Mouse (Mus musculus): Measurements from ENCODE around the gene Runx1. TPM values are rescaled to one million over a fixed set of nuclear protein-coding genes. Genes with fewer than 3 reads are reported as not detected.
A peak's percentile ranks its signal among the peaks of the same experiment; 100 is the strongest.

Gene Runx1
- total and polyA plus RNA-seq, 3 experiments, result 3.6 to 4.9 (median 4.2) TPM

- DNase-seq, result no peak
These were observed 216.3 kb downstream of the Runx1 start for GRCm38 (mm10) chr16:92609717-92610077.

GRCm38 (mm10) chr16:92609006-92609716 is 216.8 kb downstream of the Runx1 start:
- peak; percentile 21 for DNase-seq

- no peak for DNase-seq
These were observed 217.6 kb downstream of the Runx1 start for GRCm38 (mm10) chr16:92608180-92608960.

GRCm38 (mm10) chr16:92606491-92606965 is 219.4 kb downstream of the Runx1 start:
- no peak for DNase-seq

GRCm38 (mm10) chr16:92605606-92606490 is 220.1 kb downstream of the Runx1 start:
- DNase-seq, result no peak

GRCm38 (mm10) chr16:92602504-92602903 is 223.4 kb downstream of the Runx1 start:
- DNase-seq, result no peak

- no peak for DNase-seq
These were observed 224.6 kb downstream of the Runx1 start for GRCm38 (mm10) chr16:92601270-92601826.

GRCm38 (mm10) chr16:92599451-92599850 is 226.5 kb downstream of the Runx1 start:
- no peak for DNase-seq

GRCm38 (mm10) chr16:92597655-92598054 is 228.3 kb downstream of the Runx1 start:
- no peak for DNase-seq

GRCm38 (mm10) chr16:92592207-92592606 is 233.7 kb downstream of the Runx1 start:
- DNase-seq, result no peak

GRCm38 (mm10) chr16:92591783-92592182 is 234.2 kb downstream of the Runx1 start:
- no peak for DNase-seq

- DNase-seq, result no peak
These were observed 238.1 kb downstream of the Runx1 start for GRCm38 (mm10) chr16:92587836-92588235.

GRCm38 (mm10) chr16:92581767-92582166 is 244.2 kb downstream of the Runx1 start:
- DNase-seq, result no peak

- no peak for DNase-seq
These were observed 245.0 kb downstream of the Runx1 start for GRCm38 (mm10) chr16:92580981-92581380.

- DNase-seq, result peak; percentile 24
These were observed 246.9 kb downstream of the Runx1 start for GRCm38 (mm10) chr16:92578915-92579653.

- no peak for DNase-seq
These were observed 248.6 kb downstream of the Runx1 start for GRCm38 (mm10) chr16:92577381-92577780.

- DNase-seq, result no peak
These were observed 250.2 kb downstream of the Runx1 start for GRCm38 (mm10) chr16:92575792-92576191.

- no peak for DNase-seq
These were observed 252.8 kb downstream of the Runx1 start for GRCm38 (mm10) chr16:92573193-92573592.

GRCm38 (mm10) chr16:92571246-92571645 is 254.7 kb downstream of the Runx1 start:
- DNase-seq, result no peak

GRCm38 (mm10) chr16:92566146-92566545 is 259.8 kb downstream of the Runx1 start:
- DNase-seq, result no peak

GRCm38 (mm10) chr16:92565708-92566107 is 260.2 kb downstream of the Runx1 start:
- peak; percentile 80 for DNase-seq

All from adrenal gland, adult 2 months (tissue).